Mouse (Mus musculus) embryo, embryonic 10.5 days (tissue): ENCODE data around the gene Gm42372.

ENCODE experiments used
- DNase-seq: peaks from one replicate; pipeline ENCODE4 v3.0.0-alpha.2; 2015; ENCODE audit warnings: low spot score

Gm42372 gene

GRCm38 (mm10) chr7:17030239-17030638 is 47.4 kb downstream of the Gm42372 start:
- no peak for DNase-seq
